Mouse (Mus musculus): ENCODE results near the gene Ccl9.

Ccl9 gene

GRCm38 (mm10) chr11:83578186-83578760, at the start of gene Ccl9:
Gene Ccl9 (minus strand): TSS chr11:83578636.
- no peak for DNase-seq

DNA sequence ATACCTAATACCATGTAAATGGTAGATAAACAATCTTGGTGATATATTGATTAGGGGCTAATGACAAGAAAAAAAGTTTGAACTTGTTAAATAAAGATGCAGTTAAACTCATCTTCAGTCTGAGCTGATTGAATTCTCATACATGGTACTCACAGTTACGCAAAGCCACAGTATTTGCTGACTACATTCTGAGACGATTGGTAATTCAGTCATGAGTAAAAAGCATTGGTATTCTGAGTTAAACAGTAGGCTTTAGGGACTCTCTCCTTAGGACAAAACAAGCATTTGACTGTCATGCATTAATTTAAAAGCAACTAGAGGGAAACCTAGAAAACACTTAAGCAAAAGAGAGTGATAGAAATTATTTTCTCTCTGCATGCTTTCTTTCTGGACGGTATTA, 45.1 kb upstream of the Ccl9 start:
- no peak for DNase-seq

DNA sequence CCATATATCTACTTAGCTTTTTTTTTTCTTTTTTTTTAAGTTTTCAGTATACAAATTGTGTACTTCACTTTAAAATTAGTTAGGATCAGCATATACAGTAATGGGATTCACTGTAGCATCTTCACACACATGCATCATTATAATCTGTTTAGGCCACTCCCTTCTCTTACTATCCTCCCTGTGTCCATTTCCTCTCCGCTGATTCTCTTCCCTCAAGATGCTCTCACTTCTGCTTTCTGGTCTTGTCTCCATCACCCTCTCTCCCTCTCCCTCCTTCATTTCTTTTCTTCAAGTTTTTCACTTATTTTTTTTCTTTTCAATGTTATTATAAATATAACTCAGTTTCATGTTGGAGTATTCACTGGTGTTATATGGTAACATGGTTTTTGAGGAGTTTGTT, 40.6 kb upstream of the Ccl9 start:
- no peak for DNase-seq

- DNase-seq, result no peak
Observed at GRCm38 (mm10) chr11:83618238-83618637, 39.8 kb upstream of the Ccl9 start.

DNA sequence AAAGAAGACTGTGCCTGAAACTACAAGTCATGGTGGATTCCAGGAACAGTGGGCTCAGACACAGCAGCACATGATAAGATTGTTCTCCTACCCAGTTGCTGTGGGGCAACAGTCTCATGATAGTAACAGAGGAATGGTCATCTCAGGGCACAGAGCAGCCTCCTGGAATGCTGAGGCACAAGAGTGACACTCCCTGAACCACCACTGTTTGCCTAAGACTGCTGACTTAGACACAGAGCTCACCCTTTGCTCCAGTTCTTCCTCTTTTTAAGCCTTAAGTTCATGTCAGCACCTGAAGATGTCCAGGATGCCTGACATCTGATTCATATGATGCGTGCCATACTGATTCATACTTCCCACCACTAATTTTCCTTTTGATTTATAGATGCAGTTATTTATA, 38.1 kb upstream of the Ccl9 start:
- no peak for DNase-seq

GRCm38 (mm10) chr11:83610900-83611299, 32.5 kb upstream of the Ccl9 start:
- no peak for DNase-seq

GRCm38 (mm10) chr11:83606396-83606795, 28.0 kb upstream of the Ccl9 start:
- DNase-seq, result no peak

DNA sequence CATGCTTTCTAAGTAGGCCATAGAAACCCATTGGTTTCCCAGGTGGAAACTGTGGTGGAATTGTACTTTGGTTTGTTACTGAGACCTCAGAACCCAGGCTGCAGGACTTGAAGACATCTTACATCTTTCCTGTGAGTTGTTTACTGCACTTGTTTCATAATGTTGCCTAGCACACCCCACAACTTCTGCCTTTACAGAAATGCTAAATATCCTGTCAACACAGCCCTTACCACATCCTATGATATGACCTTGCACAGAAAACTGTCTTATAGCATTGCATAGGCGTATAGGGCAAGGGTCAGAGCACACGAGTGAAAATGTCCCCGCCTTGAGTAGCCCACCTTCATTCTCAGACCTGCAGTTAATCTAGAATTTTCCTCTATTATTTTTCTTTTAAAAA, 27.1 kb upstream of the Ccl9 start:
- no peak for DNase-seq

GRCm38 (mm10) chr11:83604698-83605097, 26.3 kb upstream of the Ccl9 start:
- DNase-seq, result no peak

DNA sequence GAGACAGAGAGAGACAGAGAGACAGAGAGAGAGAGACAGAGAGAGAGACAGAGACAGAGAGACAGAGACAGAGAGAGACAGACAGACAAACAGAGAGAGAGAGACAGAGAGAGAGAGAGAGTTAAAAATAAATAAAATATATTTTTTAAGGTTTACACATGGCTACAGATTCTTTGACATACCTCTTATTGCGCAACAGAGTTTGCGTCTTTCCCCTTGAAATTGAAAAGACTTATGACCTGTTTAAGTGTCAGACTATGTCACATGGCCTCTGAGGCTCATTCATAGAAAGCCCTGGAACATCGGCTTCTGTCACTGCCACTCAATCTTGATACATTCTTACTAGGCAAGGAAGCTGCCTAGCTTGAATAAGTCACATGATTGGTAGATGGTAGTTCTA, 25.0 kb upstream of the Ccl9 start:
- no peak for DNase-seq

- no peak for DNase-seq
Observed at GRCm38 (mm10) chr11:83600576-83600975, 22.1 kb upstream of the Ccl9 start.

- no peak for DNase-seq
Observed at GRCm38 (mm10) chr11:83598991-83599390, 20.6 kb upstream of the Ccl9 start.

- DNase-seq, result no peak
Observed at GRCm38 (mm10) chr11:83598207-83598837, 19.9 kb upstream of the Ccl9 start.

DNA sequence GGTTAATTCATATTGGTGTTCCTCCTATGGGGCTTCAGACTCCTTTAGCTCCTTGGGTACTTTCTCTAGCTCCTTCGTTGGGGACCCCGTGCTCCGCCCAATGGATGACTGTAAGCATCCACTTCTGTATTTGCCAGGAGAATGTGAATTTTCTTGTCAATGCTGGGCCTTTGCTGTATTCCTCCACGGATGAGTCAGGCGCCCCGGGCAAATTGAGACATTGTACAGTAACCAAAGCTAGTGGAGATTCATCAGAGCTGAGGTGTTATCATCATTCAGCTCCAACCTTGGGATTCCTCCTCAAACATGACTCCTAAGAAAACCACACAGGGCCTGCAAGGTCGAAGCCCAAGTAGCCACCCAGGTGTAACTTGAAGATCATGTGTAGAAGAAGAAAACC, 19.4 kb upstream of the Ccl9 start:
- DNase-seq, result no peak

DNA sequence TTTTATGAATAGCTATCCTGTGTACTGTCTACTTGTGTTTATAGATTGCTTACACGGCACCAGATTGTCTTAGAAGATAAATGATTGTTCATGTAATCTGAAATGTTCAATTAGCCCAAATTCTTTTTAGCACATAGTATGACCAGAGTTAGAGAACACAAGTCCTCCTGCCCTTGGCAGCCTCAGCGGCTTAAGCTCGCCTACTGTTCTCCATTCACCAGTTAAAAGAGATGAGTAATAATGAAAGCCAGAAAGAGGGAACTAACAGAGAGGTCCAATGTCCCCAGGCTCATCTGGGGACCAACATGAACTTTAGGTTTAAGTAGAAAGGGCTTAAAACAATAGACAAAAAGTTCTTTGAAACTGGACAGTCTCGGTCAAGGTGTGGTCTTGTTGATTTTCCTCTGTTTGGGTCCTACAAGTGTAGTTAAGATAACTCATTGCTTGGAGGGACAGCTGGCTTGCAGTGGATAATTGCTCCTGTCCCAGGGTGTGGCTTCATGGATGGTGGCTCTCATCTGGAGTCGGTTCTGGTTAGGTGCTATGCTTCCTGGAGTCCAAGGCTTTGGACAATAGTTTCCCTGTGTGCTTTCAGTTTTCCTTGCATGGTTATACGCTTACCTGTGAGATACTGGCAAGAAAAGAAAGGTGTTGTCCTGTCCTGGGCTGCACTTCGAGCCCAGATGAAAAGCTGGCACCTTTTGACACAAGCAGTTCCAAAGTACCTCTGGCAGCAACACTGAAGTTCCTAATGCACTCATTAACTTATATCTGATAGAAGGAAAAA, 17.4 kb upstream of the Ccl9 start:
- DNase-seq, result no peak

DNA sequence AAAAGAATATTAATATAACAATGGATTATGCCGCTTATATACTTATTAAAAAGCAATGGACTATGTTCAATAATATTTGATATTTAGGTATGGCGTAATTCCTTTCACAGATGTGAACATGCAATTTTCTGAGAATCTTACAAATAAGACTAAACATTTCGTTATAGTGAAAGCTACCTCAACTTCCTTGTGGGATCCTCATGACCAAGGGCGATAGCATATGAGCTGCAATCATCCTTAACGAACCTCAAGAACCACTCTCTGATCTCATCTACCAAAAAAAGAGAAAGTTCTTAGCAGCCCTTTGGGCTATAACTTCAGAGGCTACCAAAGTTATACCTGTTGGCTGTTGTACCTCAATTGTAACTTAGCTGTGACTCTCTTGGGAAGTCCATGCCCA, 15.0 kb upstream of the Ccl9 start:
- DNase-seq, result no peak

DNA sequence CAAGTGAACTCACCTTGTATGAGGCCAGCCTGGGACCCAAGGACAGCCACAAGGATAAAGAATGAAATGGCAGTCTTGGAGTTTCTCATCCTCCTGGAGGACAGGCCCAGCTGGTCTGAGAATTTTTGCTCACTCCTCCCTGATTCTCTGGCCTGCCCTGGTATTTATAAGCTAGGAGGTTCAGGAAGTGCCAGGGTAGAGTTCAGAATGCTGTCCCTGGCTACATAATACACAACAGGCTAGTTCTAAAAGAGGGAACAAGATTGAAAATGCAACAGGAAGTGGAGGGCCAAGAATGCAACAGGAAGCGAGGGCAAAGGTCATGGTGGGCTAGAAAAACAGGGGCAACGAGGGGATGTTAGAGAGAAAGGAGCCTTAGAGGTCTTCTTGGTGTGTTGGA, 14.4 kb upstream of the Ccl9 start, which contains the start of gene Ccl6:
TSS of gene Ccl6 (minus strand) at position 235 of the 400 bp plus-strand sequence.
- DNase-seq, result no peak

DNA sequence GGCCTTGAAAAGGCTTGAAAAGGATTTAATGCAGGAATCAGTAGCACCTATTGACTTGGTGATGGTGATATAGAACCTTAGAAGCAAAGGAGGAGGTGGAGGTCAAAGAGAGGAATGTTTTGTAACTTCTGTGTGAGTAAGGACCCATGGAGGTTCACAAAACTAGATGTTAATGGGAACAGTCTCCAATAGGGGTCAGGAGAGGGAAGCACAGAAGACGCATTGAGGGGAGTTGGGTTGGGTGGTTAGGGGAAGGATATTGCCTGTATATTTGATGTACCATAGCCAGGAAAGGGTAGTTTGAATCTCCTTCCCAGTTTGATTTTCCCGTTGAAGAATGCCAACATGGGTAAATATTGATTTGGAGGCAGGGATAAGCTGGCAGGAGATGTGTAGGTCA, 5.8 kb upstream of the Ccl9 start:
- no peak for DNase-seq

GRCm38 (mm10) chr11:83583450-83583754, 5.0 kb upstream of the Ccl9 start:
- no peak for DNase-seq

- DNase-seq, result peak; percentile 26 to 70
Observed at GRCm38 (mm10) chr11:83582626-83583449, 4.4 kb upstream of the Ccl9 start.

DNA sequence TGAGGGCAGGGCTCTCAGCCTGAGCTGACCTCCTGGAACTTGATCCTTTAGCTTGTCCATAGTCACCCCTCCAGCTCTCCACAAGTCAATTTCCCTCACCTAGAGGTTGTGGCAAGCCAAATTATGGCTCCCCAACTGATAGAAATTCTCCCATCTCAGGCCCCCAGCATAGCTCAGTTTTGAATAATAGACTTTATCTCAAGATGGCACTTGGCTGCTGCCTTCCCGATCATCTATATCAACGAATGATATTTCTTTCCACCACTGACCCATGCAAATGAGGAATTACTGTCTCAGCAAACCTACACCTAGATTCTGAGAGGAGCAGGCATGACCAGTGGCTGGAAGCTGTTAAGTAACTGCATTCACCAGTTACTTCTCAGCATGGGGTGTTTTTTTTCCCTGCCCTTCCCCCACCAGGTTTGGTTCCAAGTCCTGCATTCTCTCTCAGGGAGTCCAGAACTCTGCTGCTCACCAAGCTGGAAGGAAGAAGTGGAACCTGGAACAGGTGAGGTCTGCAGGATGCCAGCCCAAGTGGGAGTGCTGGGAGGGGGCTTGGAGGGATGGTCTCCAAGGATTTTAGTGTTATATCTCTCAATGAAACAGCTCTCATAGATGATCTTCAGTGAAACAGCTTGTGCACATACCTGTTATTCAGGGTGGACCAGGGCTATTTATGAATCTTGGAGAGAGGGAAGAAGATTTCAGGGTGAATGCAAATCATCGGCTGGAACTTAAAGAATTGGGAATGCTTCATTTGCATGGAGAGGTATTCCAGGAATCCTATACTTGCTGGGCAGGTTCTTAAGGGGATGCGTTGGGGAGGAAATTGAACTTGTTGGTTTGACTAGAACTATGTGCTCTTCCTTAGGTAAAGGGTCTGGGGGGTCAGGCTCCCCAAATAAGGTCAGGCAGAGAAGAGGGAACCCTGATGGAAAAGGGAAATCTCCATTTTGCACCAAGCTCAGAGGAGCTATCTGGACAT, 3.5 kb upstream of the Ccl9 start:
- peak; percentile 75 to 83 for DNase-seq

- DNase-seq, result no peak
Observed at GRCm38 (mm10) chr11:83580699-83581232, 2.3 kb upstream of the Ccl9 start.

Data from kidney, adult 8-10 months (tissue).